In the genomic region with DNA sequence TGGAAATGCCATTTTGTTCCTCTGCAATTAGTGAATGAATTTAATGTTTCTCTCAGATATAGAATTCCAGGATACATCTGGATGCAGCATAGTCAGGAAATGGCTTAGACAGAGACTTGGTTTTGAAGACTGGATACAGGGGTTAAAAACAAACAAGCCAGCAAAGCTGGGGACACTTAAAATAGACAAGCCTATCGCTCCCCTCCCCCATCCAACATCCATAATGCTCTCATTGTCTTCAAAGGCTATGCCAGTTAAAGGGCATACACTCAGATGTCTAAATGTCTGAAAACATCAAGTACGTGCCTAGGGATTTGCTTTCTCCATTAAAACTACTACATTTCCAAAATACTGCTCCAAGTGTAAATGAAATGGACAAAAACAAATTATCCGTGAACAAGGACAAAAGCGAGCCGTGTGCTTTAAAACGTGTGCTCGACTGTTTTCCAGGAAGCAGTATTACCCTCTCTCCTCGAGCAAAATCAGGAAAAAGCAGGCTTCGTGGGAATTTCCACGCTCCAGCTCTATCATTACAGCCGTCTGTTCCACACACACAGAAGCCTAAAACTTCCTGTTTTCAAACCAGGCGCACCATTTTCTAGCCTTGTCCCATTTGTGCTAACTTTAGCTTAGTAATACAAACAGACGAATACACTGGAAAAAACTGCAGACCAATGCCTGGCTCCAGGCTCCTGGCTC, we compare ENCODE assay signal across 10 mouse cellular contexts.
DNase-seq lines count a peak whose midpoint lies in the region; ATAC-seq and TF ChIP-seq lines count a peak whose summit lies in the region.
"Had no signal": no experiment of that assay in that cellular context is flagged by ENCODE, and none has a peak within 500 bp of the region (broad histone marks: within the 10 kb centered on the region; RNA-seq: fewer than 3 reads in every experiment).

No protein-coding gene starts in this region.

- WGBS in forebrain, embryonic 16.5 days = 20% methylated on average over 13 of the region's 13 CpGs

- peak; percentile 45; the same call in 1 of the 2 replicates for ATAC-seq in forebrain, embryonic 16.5 days

- no peak for DNase-seq in gastrocnemius, adult 2 months
- no peak for DNase-seq in gastrocnemius, adult 18-20 months (ENCODE audit: low spot score)
- DNase-seq in Muller cell, postnatal 12 days (ENCODE audit: inconsistent ontology term) = peak; percentile 30
- DNase-seq in mesoderm, embryonic 11.5 days (ENCODE audit: low read depth, low spot score) = peak; percentile 41
- DNase-seq in testis, postnatal 10 days (ENCODE audit: low spot score) = no peak
- no peak for DNase-seq in urinary bladder, postnatal 14 days (ENCODE audit: low spot score)
- no peak for DNase-seq in spleen, adult 18-20 months
- DNase-seq: gastrocnemius, postnatal 36 days; thymus, postnatal 4 days had no signal

- no peak for TF ChIP-seq CTCF in gastrocnemius, adult 2 months (IDR thresholded peaks at IDR 0.05)

- peak overlapping the region; percentile 20 for H3K4me3 ChIP-seq in gastrocnemius, adult 2 months
- H3K4me3 ChIP-seq in forebrain, embryonic 16.5 days (replicated peaks; ENCODE audit: low read length) = no peak overlapping the region

- H3K9me3 ChIP-seq in forebrain, embryonic 16.5 days (ENCODE audit: control insufficient read depth, low read length) = no peaks in the 10 kb centered on the region

- H3K4me1 ChIP-seq in forebrain, embryonic 16.5 days (replicated peaks; ENCODE audit: control insufficient read depth, insufficient read depth, low read length) = peaks cover 26% of the 10 kb centered on the region

- no peaks in the 10 kb centered on the region for H3K36me3 ChIP-seq in forebrain, embryonic 16.5 days (ENCODE audit: control insufficient read depth, insufficient read depth)

- intact Hi-C loops in gastrocnemius, adult 2 months (cut with DNase I) = no loop called here

- 0 out of 2 replicates have a peak overlapping the region, but pooled peaks have one; percentile 25 for H3K4me2 ChIP-seq in forebrain, embryonic 16.5 days (ENCODE audit: low read length)

- peak overlapping the region; percentile 83 for H3K27ac ChIP-seq in gastrocnemius, adult 2 months
- H3K27ac ChIP-seq in forebrain, embryonic 16.5 days (ENCODE audit: low read length) = peak overlapping the region; percentile 2; the same call in 1 of the 2 replicates

- no peak overlapping the region for H3K9ac ChIP-seq in forebrain, embryonic 16.5 days (replicated peaks; ENCODE audit: low read depth, low read length)

- H3K27me3 ChIP-seq in forebrain, embryonic 16.5 days (replicated peaks; ENCODE audit: control insufficient read depth, insufficient read depth, low read length) = no peaks in the 10 kb centered on the region

Comparison
In these comparisons a context has a peak if more than half of its experiments do, and no peak if none do; other contexts are left out.
1. DNase-seq: peak in Muller cell, postnatal 12 days (single experiment) and mesoderm, embryonic 11.5 days (single experiment); none in gastrocnemius, adult 2 months (single experiment), gastrocnemius, adult 18-20 months (single experiment), testis, postnatal 10 days (single experiment), urinary bladder, postnatal 14 days (single experiment) and spleen, adult 18-20 months (0 of 2).